Mouse (Mus musculus) cerebellum, adult 2 months (tissue): ENCODE measurements at regions not wholly inside any gene's neighbourhood (a gene's known extent, or its start where the extent isn't known, plus 50 kb on each side); places are given as distances from the start of the nearest gene placed in this dataset.

Experiments used
- CTCF ChIP-seq: fragments of 200-500 bp; IDR thresholded peaks from 2 replicates; pipeline ENCODE4 v1.5.1; 2011; ENCODE audit warnings: low read depth, mild to moderate bottlenecking, control low read depth, low read length, moderate library complexity, borderline replicate concordance; ENCODE audit not compliant: insufficient read depth
- POLR2A ChIP-seq: fragments of 200-500 bp; IDR thresholded peaks from 2 replicates; pipeline ENCODE4 v1.6.1; 2011; ENCODE audit warnings: low read length, control low read depth, borderline replicate concordance; ENCODE audit not compliant: insufficient read depth

DNA sequence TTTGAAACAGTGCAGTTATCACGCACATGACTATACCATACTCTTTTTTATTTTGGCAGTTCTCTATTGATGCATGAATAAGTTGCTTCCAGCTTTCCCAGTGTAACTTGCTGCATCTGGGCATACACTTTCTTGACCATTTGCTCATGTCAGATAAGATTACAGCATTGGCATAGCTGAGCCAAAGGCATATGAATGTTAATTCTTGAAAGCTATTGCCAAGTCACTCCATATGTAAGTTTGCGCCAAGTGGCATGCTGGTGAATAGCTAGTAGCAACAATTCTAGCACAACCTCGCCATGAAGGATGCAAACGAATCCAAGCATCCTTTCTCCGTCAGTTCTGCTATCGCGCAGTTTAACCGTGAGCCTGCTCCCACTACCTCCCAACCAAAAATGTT, 72.2 kb upstream of the Smarcad1 start:
- TF ChIP-seq POLR2A, result no peak
- TF ChIP-seq CTCF, result no peak
